In genomic region chr1:40194279-40194678, GRCm38 (mm10) we compare ENCODE assay signal across 16 mouse cellular contexts.
"Had no signal": no experiment of that assay in that cellular context is flagged by ENCODE, and none has a peak within 500 bp of the region (broad histone marks: within the 10 kb centered on the region; RNA-seq: fewer than 3 reads in every experiment).

No protein-coding gene starts in this region.

- DNase-seq: retina, postnatal 1 day; right cerebral cortex, adult 18-20 months; right cerebral cortex, postnatal 14 days; right cerebral cortex, postnatal 25 days; right cerebral cortex, postnatal 4 days; spleen, adult 18-20 months; thymus, adult 18-20 months; thymus, adult 2 months; thymus, postnatal 14 days; thymus, postnatal 25 days; thymus, postnatal 36 days; thymus, postnatal 4 days had no signal

- H3K9ac ChIP-seq: neural tube, embryonic 12.5 days; neural tube, embryonic 13.5 days; neural tube, embryonic 15.5 days; stomach, embryonic 15.5 days had no signal

- H3K4me1 ChIP-seq: neural tube, embryonic 12.5 days; neural tube, embryonic 13.5 days; neural tube, embryonic 15.5 days; stomach, embryonic 15.5 days had no signal

- H3K36me3 ChIP-seq: neural tube, embryonic 12.5 days; neural tube, embryonic 13.5 days; neural tube, embryonic 15.5 days; stomach, embryonic 15.5 days had no signal

- H3K27me3 ChIP-seq: neural tube, embryonic 12.5 days; neural tube, embryonic 13.5 days; neural tube, embryonic 15.5 days; stomach, embryonic 15.5 days had no signal

- H3K9me3 ChIP-seq: neural tube, embryonic 12.5 days; neural tube, embryonic 13.5 days; neural tube, embryonic 15.5 days; stomach, embryonic 15.5 days had no signal

- H3K4me2 ChIP-seq: neural tube, embryonic 12.5 days; neural tube, embryonic 13.5 days; neural tube, embryonic 15.5 days; stomach, embryonic 15.5 days had no signal

- H3K27ac ChIP-seq: neural tube, embryonic 12.5 days; neural tube, embryonic 13.5 days; neural tube, embryonic 15.5 days; stomach, embryonic 15.5 days had no signal

- H3K4me3 ChIP-seq: neural tube, embryonic 12.5 days; neural tube, embryonic 13.5 days; neural tube, embryonic 15.5 days; stomach, embryonic 15.5 days had no signal
